In the genomic region with DNA sequence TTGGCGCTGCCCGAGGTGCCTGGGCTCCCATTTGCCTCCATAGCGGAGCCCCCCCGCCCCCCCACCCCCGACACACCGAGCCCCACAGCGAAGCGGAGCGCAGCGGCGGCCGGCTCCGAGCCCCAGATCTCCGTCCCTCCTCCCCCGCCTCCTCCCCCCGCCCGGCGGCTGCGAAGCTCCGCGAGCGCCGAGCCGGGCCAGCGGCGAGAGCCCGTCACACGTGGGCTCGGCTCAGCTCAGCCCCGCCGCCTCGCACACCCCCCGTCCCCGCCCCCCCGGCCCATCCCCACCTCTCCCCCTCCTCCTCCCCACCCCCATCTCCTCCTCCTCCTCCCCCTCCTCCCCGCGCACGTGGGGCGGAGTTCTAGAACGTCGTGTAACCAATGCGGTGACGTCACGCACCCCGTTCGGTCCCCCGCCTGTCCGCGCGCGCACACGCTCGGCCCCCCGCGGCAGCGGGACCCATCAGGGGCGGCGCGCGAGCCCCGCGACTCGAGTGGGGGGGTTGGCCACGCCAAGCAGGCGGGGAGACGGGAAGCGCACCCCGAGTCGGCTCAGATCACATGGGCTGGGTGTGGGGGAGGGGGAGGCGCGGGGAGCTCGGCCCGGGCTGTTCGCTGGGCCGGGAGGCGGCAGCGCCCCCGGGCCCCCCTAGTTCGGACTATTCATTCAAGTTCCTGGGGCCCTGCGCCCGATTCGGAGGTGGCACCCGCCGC, we compare ENCODE assay signal across 8 mouse cellular contexts. TPM values are rescaled to one million over a fixed set of nuclear protein-coding genes. Genes with fewer than 3 reads are reported as not detected.
DNase-seq lines count a peak whose midpoint lies in the region; ATAC-seq lines count a peak whose summit lies in the region.

A gene (minus strand): TSS at position 464 of the 716 bp plus-strand sequence.

- peak; percentile 93 for DNase-seq in adipocyte (ENCODE audit: low spot score)
- peak; percentile 97 for DNase-seq in embryo, embryonic 10 days (ENCODE audit: low spot score)
- peak; percentile 90 for DNase-seq in gastrocnemius, postnatal 10 days
- peak; percentile 87 to 90 for DNase-seq in left cerebral cortex, postnatal 14 days (ENCODE audit: low spot score in 2 of 2)
- peak; percentile 95 for DNase-seq in mesoderm, embryonic 11.5 days (ENCODE audit: low read depth, low spot score)
- peak; percentile 81 to 83 for DNase-seq in right cerebral cortex, postnatal 36 days (ENCODE audit: low spot score in 2 of 2)
- DNase-seq in yolk sac, embryonic 10.5 days (ENCODE audit: low spot score): peak; percentile 94

- ATAC-seq in inflammation-experienced regulatory T-cells, adult 6 months: peak; percentile 68

- intact Hi-C loops in left cerebral cortex, postnatal 14 days (cut with DNase I): loop anchor here (5.0 to 10.0 kb wide), 2 partner anchors 133 to 166 kb away; no protein-coding TSS in a partner anchor

RNA-seq across cellular contexts. Expression of the gene that starts here (rescaled TPM):
- 100 to 1,000 TPM; 186 to 195 TPM for total RNA-seq in gastrocnemius, postnatal 10 days (2021)
- 10 to 100 TPM; 23.6 to 30.8 (median 26.0) TPM for polyA plus RNA-seq in inflammation-experienced regulatory T-cells, adult 6 months (2017; shearing (Covaris generic))
- 100 to 1,000 TPM in 1 of 2 experiments, 10 to 100 TPM in 1; 97.8 to 103 TPM for total RNA-seq in left cerebral cortex, postnatal 14 days (2021)

Comparison
In these comparisons a context has a peak if more than half of its experiments do, and no peak if none do; other contexts are left out.
1. Peak in every context shown above with its lines: DNase-seq and ATAC-seq.